Mouse (Mus musculus): ENCODE results near the gene Dab2. TPM values are rescaled to one million over a fixed set of nuclear protein-coding genes. Genes with fewer than 3 reads are reported as not detected.

Dab2 gene
- polyA plus RNA-seq (2015; fragmentation: Nextera tagmentation; extraction: Ambion mirVana) = 78.4 and 92.0 TPM in 2 replicates

DNA sequence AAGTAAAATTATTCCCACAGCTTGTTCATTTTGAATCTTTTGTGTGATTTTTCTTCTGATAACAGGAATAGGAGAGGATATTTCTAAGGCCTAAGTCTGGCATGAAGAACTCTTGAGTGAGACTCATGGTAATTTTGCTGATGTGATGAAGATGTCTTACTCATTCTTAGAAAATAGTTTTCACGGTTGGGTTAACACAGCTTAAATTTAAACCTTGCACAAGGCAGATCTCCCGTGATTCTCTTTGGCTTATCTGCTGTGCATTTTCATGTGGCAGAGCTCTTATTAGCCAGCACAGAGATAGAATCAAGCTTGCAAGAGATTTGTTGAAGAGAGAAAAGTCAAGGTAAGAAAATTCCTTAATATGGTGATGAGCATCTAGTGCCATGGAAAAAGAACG lies at the start of gene Dab2:
Dab2 (plus strand) TSS at position 235 of the 400 bp plus-strand sequence.
- 88% methylated on average over 3 of the region's 3 CpGs for WGBS

DNA sequence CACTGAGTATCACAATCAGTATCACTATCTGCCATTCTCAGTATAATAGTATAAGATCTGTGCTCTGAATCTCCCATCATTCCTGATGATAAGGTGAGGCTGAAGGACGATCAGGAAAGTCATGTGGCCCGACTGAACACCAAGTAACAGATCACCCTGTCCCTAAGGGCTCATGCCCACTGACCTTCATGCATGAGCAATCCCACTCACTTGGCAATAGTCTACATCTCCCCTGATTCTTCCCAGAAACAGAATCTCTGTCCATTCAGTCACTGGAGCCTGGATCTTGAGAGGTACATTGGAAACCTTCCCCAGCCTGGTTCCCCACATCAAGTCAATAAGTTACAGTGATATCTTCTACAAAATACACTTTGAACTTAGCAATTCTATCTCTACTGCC lies 46.1 kb upstream of the Dab2 start:
- Histone ChIP-seq H3K36me3 (no peaks in the 10 kb centered on the region), H3K4me2 (replicated peaks) (no peak overlapping the region), H3K27me3 (no peaks in the 10 kb centered on the region), H3K4me3 (no peak overlapping the region), H3K4me1 (no peaks in the 10 kb centered on the region), H3K9me3 (no peaks in the 10 kb centered on the region), H3K27ac (no peak overlapping the region), H3K9ac (no peak overlapping the region)
- ATAC-seq (ENCODE audit: low FRiP score, low read depth) = no peak
- WGBS = 89% methylated on average over 2 of the region's 2 CpGs

More for the DNA sequence above, at the start of gene Dab2:
- no peaks in the 10 kb centered on the region for H3K9me3 ChIP-seq
- H3K27ac ChIP-seq = no peak within 1 kb of the TSS
- no peak within 1 kb of the TSS for H3K4me2 ChIP-seq (replicated peaks)
- ATAC-seq (ENCODE audit: low FRiP score, low read depth) = no peak
- no peaks in the 10 kb centered on the region for H3K36me3 ChIP-seq
- H3K9ac ChIP-seq = no peak within 1 kb of the TSS
- H3K27me3 ChIP-seq = no peaks in the 10 kb centered on the region
- no peaks in the 10 kb centered on the region for H3K4me1 ChIP-seq
- H3K4me3 ChIP-seq = no peak within 1 kb of the TSS

DNA sequence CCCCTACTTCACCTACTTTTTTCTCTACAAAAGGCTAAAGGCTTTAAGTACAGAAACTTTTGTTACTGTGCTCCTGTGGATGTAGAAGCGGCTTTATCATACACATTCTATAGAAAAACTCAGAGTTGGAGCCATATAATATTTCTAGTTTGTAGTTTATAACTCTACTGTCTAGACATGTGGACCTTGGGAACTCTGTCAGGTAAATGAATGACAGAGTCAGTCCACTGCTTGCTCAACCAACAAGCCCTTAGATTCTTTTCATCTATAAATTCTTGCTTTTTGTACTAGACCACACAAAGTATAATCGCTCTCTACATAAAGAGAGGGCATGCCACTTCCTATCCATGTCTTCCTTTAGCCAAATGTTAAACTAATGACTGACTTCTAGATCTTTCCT lies 45.2 kb upstream of the Dab2 start:
- H3K4me2 ChIP-seq (replicated peaks) = no peak overlapping the region
- H3K36me3 ChIP-seq = no peaks in the 10 kb centered on the region
- no peak overlapping the region for H3K9ac ChIP-seq
- no peak for ATAC-seq (ENCODE audit: low FRiP score, low read depth)
- no peaks in the 10 kb centered on the region for H3K9me3 ChIP-seq
- 91% methylated on average over 2 of the region's 2 CpGs for WGBS
- no peaks in the 10 kb centered on the region for H3K4me1 ChIP-seq
- no peak overlapping the region for H3K4me3 ChIP-seq
- H3K27me3 ChIP-seq = no peaks in the 10 kb centered on the region
- H3K27ac ChIP-seq = no peak overlapping the region

DNA sequence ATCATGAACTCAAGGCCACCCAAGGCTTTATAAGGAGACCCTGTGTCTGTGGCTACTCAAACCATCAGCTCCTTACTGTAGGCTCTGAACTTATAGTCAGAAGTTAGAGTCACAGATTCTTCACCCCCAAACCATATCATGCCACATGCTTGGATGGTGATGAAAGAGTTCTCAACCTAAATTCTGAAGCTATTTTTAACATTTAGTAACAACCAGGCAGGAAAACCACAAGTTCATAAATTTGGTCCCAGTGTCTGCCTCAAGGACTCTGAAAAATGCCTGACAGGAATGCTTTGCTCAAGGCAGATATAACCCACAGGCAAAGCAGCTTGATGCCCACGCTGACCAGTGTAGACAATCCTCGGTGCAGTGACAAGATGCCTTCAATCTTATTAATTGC lies 42.5 kb upstream of the Dab2 start:
- no peak overlapping the region for H3K9ac ChIP-seq
- H3K36me3 ChIP-seq = no peaks in the 10 kb centered on the region
- H3K4me3 ChIP-seq = no peak overlapping the region
- no peak overlapping the region for H3K4me2 ChIP-seq (replicated peaks)
- 76% methylated on average over 2 of the region's 2 CpGs for WGBS
- H3K27ac ChIP-seq = no peak overlapping the region
- no peak for ATAC-seq (ENCODE audit: low FRiP score, low read depth)
- H3K4me1 ChIP-seq = peaks cover 6% of the 10 kb centered on the region; the same call in 1 of the 2 replicates
- H3K9me3 ChIP-seq = no peaks in the 10 kb centered on the region
- no peaks in the 10 kb centered on the region for H3K27me3 ChIP-seq

DNA sequence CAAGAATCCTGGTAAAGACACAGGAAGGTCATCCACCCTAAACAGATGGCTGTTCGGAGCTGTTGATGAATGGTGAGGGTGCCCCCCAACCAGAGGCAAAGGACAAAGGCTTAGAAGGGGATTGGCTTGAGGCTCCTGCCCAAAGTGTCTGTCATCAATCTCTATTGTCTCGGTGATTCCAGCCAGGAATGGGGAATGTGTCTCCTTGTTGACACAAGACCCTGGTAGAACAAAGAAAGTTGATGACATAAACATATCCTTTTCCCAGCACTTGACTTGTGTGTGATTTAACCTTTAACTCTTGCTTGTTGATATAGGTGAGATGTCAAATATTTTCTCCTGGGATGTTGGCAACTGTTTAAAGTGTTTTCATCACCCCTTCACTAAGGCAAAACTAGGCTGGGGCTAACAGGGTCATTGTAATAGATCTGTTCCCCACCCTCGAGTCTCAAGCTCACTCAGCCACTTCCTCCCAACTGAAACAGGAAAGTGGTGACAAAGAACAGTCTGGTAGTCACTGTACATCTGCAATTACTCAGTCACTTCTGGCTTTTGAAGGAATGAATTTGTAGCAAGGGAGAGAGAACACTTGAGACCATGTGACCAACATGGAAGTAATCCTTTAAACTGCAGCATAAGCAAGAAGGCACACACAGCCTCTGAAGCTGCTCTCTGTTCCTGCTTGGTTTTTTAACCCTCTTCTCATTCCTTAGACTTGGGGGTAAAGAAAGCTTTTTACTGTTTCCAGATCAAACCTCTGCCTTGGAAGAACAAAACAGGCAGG lies 39.4 kb upstream of the Dab2 start:
- ATAC-seq (ENCODE audit: low FRiP score, low read depth) = no peak
- H3K27ac ChIP-seq = no peak overlapping the region
- H3K9me3 ChIP-seq = no peaks in the 10 kb centered on the region
- H3K9ac ChIP-seq = no peak overlapping the region
- peaks cover 6% of the 10 kb centered on the region; the same call in 1 of the 2 replicates for H3K4me1 ChIP-seq
- WGBS = 28% methylated on average over 3 of the region's 3 CpGs
- H3K36me3 ChIP-seq = no peaks in the 10 kb centered on the region
- H3K4me2 ChIP-seq (replicated peaks) = no peak overlapping the region
- no peaks in the 10 kb centered on the region for H3K27me3 ChIP-seq
- no peak overlapping the region for H3K4me3 ChIP-seq

DNA sequence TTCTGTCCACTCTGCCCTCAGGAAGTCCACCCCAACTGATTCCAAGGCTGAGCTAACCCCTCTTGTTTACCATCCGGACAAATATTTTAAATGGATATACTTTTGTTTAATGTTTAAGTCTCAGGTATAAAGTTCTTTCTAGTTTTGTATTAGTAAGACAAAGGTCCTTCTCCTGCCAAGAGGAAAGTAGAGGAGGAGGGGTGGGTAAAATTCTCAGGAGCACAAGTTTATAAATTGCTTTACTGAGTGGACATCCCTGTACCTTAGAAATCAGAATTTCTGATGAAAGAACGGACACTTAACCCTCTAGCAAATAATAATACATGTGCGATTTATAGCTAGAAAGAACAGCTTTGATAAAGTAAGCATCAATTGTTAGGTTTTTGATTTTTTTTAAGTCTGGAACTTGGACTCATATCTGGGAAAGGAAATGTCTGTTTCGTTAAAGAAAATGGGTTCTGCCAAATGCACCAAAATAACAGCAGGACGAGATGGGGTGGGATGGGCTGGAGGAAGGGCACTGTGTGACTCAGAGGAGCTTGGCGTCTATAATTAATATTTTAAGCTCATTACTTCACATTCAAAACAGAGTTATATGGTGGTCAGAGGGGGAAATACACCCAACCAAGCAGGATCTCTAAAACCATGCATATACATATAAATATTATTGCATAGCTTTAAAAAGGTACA lies 38.7 kb upstream of the Dab2 start:
- peaks cover 6% of the 10 kb centered on the region; the same call in 1 of the 2 replicates for H3K4me1 ChIP-seq
- no peaks in the 10 kb centered on the region for H3K27me3 ChIP-seq
- H3K27ac ChIP-seq = no peak overlapping the region
- H3K4me3 ChIP-seq = no peak overlapping the region
- H3K4me2 ChIP-seq (replicated peaks) = no peak overlapping the region
- no peaks in the 10 kb centered on the region for H3K9me3 ChIP-seq
- 68% methylated on average over 6 of the region's 6 CpGs for WGBS
- no peak for ATAC-seq (ENCODE audit: low FRiP score, low read depth)
- H3K36me3 ChIP-seq = no peaks in the 10 kb centered on the region
- no peak overlapping the region for H3K9ac ChIP-seq

DNA sequence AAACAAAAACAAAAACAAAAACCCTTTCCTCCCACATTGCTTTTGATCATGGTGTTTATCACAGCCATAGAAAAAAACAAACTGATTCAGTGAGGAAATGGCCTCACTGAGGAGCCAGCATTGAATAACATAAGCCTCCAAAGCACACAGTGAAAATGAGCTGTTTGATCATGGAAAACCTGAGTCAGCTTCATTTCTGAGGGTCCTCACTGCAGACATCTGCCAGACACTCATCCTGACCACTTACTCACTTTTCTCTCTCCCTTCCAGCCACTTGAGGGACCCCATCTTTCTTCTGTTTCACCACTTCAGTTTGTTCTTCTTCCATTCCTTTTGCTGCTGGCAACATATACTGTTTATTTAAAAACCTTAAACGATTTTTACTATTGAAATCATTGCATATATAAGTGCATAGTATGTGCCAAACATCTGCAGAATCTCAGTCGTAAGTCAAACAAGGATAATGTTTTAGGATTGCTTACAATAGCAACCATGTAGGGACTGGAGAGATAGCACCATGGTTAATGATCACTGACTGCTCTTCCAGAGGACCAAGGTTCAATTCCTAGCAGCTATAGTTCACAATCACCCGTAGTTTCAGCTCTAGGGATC lies 32.3 kb upstream of the Dab2 start:
- Histone ChIP-seq H3K27ac (no peak overlapping the region), H3K9me3 (no peaks in the 10 kb centered on the region), H3K9ac (no peak overlapping the region), H3K4me1 (no peaks in the 10 kb centered on the region), H3K27me3 (no peaks in the 10 kb centered on the region), H3K4me2 (replicated peaks) (no peak overlapping the region), H3K4me3 (no peak overlapping the region), H3K36me3 (no peaks in the 10 kb centered on the region)
- no peak for ATAC-seq (ENCODE audit: low FRiP score, low read depth)
- WGBS = 81% methylated on average over 3 of the region's 3 CpGs

DNA sequence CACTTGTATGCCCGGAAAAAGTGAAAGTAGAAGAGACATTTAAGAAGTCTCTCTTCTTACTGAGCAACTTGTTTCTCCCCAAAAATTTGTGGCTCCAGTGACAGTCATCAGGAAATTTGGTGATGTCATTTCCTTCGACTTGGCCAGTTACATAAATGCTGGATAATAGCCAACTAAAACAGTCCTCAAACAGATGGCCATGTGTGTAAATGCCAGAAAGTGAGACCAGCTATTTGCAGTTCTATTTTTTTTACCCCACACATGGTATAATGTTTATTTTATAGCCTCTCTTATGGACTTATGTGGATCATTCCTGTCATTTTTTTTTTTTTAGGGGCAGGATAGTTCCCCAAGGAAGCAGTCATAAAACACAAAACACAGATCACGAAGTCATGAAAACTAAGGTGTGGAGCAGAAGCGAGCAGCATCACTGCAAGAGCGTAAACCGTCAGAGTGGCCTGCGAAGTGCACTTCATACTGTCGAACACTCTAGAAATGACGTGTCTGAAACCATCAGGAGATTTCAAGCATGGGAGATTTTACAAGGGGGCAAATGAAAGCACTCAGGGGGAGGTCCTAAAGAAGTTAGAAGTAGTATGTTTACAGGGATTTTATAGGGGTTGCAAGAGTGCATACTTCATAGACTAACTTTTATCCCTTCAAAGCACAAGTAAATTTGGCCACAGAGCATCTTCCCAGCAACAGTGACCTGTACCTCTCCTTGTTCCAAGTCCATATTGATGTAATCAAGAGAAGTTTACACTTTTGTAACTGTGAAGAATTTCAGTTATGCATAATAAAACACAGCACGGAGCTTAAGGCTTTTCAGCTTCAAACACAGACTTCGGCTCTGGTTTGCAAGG lies 20.8 kb upstream of the Dab2 start:
- 16% methylated on average over 11 of the region's 11 CpGs for WGBS
- Histone ChIP-seq H3K9me3 (no peaks in the 10 kb centered on the region), H3K36me3 (no peaks in the 10 kb centered on the region), H3K27me3 (no peaks in the 10 kb centered on the region), H3K4me2 (replicated peaks) (peak overlapping the region; percentile 52), H3K4me1 (peaks cover 48% of the 10 kb centered on the region), H3K4me3 (no peak overlapping the region), H3K9ac (no peak overlapping the region), H3K27ac (peak overlapping the region; percentile 79)
- peak; percentile 64 for ATAC-seq (ENCODE audit: low FRiP score, low read depth)

DNA sequence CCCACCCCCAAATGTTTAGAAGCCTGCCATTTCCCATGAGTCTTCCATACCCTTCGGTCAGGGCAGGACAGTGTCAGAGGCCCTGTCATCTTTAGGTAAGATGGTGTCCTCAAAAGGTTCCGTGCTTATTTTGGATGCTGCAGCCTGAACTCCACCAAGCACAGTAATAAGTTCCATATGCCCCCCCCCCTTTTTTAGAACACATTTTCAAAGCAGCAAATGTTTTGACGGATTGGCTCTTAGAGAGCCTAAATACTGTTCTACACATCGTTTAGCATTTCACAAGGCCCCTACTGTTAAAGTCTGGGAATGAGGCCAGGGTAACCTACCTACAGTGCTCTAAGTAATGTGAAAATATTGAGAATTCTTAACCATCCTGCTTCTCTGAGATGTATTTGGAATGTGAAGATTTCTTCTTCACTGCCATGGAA lies 19.6 kb upstream of the Dab2 start:
- Histone ChIP-seq H3K27me3 (no peaks in the 10 kb centered on the region), H3K27ac (peak overlapping the region; percentile 79), H3K36me3 (no peaks in the 10 kb centered on the region), H3K4me2 (replicated peaks) (peak overlapping the region; percentile 52), H3K9ac (no peak overlapping the region), H3K4me3 (no peak overlapping the region), H3K9me3 (no peaks in the 10 kb centered on the region), H3K4me1 (peaks cover 48% of the 10 kb centered on the region)
- ATAC-seq (ENCODE audit: low FRiP score, low read depth) = peak; percentile 89
- WGBS = 10% methylated on average over 4 of the region's 4 CpGs

DNA sequence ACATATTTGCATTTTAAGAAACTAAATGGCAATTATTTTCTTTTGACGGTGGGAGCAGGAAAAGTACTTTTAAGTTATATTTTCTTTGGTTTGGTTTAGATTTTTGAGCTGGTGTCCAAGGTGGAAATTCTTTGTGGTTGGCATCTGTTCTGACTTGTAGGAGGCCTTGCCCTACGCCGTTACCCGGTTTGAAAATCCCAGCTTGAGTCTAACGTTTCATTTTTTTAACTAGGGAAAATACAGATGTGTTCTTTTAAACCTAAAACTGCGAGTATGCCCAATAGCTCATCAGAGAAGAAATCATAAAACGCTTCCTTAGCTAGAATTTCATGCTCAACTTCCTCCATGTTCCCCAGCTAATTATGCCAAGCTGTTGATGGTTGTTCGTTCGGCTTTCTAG lies 16.3 kb upstream of the Dab2 start:
- WGBS = 19% methylated on average over 9 of the region's 9 CpGs
- H3K27ac ChIP-seq = peak overlapping the region; percentile 59; the same call in 1 of the 2 replicates

DNA sequence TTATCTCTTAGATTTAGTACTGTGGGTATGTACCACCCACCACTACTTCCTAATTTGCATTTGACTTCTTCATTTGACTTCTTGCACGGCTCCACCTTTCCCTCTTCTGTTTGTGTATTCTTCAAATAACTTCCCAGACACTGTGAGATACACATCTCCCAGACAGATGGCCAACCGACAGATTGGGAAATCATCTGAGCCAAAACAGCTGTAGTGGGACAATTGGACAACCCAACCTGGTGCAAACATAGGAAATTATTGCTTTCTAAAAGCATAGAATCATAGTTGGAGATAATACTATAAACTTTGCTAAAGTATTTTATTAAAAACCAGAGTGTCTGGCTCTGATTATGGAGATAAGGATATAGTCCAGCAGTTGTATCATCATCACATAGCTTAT lies 3.5 kb upstream of the Dab2 start:
- Histone ChIP-seq H3K4me1 (no peaks in the 10 kb centered on the region), H3K27me3 (no peaks in the 10 kb centered on the region), H3K9ac (no peak overlapping the region), H3K9me3 (no peaks in the 10 kb centered on the region), H3K36me3 (no peaks in the 10 kb centered on the region), H3K4me2 (replicated peaks) (no peak overlapping the region), H3K4me3 (no peak overlapping the region), H3K27ac (no peak overlapping the region)
- 88% methylated on average over 2 of the region's 2 CpGs for WGBS
- ATAC-seq (ENCODE audit: low FRiP score, low read depth) = no peak

More for the DNA sequence above, 16.3 kb upstream of the Dab2 start:
- Histone ChIP-seq H3K4me2 (replicated peaks) (no peak overlapping the region), H3K36me3 (no peaks in the 10 kb centered on the region), H3K9ac (no peak overlapping the region), H3K4me1 (peaks cover 37% of the 10 kb centered on the region), H3K4me3 (no peak overlapping the region), H3K9me3 (no peaks in the 10 kb centered on the region), H3K27me3 (no peaks in the 10 kb centered on the region)
- ATAC-seq (ENCODE audit: low FRiP score, low read depth) = no peak
